Mouse (Mus musculus) layer of hippocampus, adult 11-12 months (tissue): ENCODE measurements around the gene Nemp1.

ENCODE experiments used
- DNase-seq: peaks from one replicate; pipeline ENCODE4 v3.0.0; 2022; ENCODE audit warnings: low spot score

The Nemp1 gene

DNA sequence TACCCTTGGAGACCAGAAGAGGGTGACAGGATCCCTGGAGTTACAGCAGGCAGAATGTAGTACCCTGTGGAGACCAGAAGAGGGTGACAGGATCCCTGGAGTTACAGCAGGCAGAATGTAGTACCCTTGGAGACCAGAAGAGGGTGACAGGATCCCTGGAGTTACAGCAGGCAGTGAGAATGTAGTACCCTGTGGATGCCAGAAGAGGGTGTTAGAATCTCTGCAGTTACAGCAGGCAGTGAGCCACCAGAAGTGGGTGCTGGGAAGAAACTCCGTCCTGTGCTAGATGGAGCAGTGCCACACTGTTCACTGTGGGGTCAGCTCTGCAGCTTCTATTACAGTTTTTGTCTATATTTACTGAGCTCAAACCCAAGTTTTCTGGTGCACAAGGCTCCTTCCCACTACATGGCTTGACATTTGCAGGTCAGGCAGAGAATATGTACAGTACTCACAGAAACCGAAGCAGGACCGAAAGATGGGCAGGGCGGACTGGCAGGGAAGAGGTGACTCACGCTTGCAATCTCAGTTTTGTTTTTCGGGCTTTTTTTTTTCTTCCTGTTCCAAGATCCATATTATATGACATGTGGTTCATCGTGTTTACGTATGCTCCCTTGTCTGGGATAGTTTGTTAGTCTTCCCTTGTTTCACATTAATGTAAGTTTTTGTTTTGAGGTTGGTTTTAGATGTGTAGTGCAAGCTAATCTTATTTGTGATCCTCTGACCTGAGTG, 8.3 kb downstream of the Nemp1 start:
- DNase-seq, result peak; percentile 97

- DNase-seq, result no peak
These were observed 9.2 kb downstream of the Nemp1 start for GRCm38 (mm10) chr10:127675859-127676398.

- peak; percentile 92 for DNase-seq
These were observed 10.2 kb downstream of the Nemp1 start for GRCm38 (mm10) chr10:127676691-127677548.

GRCm38 (mm10) chr10:127677591-127678336, 11.1 kb downstream of the Nemp1 start:
- DNase-seq, result peak; percentile 67

DNA sequence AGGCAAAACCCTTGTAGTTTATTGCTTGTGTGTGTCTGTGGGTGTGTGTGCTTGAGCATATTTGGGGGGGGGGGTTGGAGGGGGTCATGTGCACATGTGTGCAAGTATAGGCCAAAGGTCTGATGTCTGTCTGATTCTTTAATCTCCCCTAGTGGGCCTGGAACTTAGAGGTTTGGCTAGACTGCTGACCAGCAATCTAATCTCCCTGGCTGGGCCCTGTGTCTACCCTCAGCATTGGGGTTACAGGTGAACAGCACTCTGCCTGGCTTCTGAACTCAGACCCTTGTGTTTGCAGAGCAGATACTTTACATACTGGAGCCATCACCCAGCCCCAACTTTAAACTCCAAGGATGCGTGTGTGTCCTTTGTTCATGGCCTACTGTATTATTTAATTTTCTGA, 12.5 kb downstream of the Nemp1 start:
- no peak for DNase-seq

- DNase-seq, result no peak
These were observed 13.2 kb downstream of the Nemp1 start for GRCm38 (mm10) chr10:127679881-127680280.

GRCm38 (mm10) chr10:127682886-127683285, 16.2 kb downstream of the Nemp1 start:
- no peak for DNase-seq

DNA sequence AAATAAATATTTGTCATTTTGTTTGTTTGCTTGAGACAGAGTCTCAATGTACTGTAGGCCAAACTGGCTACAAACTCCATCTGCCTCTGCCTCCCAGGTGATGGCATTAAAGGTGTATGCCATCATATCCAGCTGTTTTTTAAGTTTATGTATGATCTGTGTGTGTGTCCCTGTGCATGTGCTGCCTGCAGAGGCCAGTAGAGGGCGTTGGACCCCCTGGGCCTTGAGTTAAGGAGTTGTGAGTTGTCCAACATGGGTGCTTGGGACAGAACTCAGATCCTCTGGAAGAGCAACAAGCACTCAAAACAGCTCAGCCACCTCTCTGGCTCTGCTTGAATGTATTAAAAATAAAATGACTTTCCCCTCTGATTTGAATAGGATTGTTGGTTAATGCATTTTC, 24.4 kb downstream of the Nemp1 start:
- DNase-seq, result no peak

DNA sequence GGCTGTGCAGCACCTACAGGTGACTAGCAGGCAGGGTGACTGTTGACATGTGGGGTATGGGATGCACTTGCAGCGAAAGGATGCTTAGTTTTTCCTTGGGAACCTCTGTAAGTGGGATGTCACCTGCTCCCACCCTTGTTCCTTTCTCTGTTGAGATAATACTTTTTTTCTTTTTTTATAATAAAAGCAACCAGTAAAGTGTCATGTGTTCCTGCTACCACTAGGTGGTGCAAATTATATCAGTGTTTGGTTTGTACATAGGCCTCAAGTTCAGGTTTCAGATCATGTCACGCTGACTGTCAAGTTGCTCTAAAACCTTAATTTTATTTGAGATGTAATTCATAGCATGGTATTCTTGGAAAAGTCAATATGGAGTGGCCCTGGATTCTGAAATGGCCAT, 27.9 kb downstream of the Nemp1 start:
- DNase-seq, result no peak

DNA sequence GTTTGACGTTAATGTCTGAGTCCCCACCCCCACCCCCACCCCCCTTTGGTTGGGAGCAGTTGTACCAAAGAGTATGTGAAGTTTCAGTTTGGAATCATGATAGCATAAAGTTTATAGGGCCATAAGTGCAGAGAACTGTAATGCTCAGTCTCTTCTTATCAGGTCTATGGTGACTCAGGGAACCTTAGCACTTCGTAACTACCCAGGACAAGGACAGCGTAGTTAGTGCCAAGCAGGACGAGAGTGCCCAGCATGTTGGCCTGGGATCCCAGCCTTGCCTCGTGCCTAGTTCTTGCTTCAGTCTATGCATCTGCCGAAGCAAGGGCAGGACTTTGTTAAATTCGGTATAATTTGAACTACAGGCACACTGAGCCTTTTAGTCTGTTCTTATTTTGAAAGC, 29.1 kb downstream of the Nemp1 start:
- DNase-seq, result no peak

DNA sequence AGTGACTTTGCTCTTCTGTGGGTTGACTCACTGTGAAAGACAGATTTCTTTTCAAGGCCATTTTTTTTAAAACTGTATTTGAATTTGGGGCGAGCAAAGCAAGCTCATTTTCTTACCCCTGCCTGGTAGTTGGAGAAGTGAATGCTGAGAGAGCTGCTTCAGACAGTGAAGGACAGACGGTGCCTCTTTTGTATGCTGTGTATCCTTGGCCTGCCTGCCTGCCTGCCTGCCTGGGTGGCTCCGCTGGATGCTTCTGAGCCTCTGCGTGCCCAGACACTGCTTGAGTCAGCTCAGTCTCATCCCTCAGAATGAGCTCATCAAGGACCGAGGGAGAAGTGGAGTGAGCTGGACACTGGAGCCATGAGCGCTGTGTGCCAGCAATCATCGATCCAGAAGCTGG, 32.3 kb downstream of the Nemp1 start:
- DNase-seq, result no peak

- DNase-seq, result no peak
These were observed 36.6 kb downstream of the Nemp1 start for GRCm38 (mm10) chr10:127703299-127703698.

GRCm38 (mm10) chr10:127704293-127704692, 37.6 kb downstream of the Nemp1 start:
- DNase-seq, result no peak

DNA sequence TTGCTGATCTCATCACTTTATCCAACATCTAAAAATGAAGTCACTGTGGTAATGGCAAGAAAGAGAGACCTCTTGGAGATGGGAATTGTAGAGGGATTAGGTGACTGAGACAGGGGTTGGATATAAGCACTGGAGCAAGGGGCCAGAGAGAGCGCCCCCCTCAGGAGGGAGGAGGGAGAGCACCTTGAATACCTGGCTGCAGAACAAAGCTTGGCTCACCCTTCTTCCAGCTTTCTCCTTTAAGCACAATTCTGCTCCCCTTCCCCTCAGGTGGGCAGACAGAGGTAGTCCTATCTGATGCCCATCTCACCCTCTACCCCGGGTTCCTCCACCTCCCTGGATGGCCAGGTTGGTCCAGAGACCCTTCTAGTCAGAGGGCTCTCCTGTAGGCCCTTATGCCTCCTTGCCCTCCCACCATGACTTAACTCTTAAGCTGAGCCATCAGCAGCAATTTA, 38.1 kb downstream of the Nemp1 start, which contains the start of gene Myo1a:
TSS of gene Myo1a (plus strand) at position 405 of the 455 bp plus-strand sequence.
- DNase-seq, result no peak

DNA sequence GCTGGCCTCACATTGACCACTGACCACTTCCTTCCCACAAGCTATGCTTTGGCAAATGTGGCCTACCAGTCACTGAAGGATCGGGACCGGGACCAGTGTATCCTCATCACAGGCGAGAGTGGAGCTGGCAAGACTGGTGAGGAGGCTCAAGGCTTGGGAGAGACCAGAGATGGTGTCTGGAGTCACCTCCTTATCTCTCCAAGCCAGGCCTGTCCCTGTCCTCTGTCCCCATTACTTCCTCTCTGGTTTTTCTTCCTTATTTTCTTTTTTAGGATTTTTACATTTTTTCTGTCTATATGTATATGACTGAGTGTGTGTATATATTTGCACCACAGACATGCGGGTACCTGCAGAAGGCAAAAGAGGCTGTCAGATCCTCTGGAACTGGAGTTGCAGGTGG, 39.1 kb downstream of the Nemp1 start:
- no peak for DNase-seq

DNA sequence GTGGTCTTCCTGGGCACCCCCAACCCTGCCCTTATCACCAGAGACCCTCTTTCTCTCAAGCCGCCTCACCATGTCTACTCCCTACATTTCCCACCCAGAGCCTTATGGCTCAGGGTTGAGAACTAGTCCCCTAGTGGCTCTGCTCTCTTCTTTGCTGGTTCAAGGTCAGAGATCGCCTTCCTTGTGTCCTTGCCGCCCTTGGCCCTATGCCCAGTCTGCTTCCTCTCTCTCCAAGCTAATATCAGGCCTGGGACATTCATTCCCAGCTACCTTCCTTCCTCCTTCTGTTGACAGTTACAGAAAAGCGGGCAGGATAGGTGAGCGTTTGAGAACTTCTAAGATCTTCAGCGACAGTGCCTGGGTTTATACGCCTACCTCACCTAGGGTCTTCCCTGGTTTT, 41.0 kb downstream of the Nemp1 start:
- no peak for DNase-seq

DNA sequence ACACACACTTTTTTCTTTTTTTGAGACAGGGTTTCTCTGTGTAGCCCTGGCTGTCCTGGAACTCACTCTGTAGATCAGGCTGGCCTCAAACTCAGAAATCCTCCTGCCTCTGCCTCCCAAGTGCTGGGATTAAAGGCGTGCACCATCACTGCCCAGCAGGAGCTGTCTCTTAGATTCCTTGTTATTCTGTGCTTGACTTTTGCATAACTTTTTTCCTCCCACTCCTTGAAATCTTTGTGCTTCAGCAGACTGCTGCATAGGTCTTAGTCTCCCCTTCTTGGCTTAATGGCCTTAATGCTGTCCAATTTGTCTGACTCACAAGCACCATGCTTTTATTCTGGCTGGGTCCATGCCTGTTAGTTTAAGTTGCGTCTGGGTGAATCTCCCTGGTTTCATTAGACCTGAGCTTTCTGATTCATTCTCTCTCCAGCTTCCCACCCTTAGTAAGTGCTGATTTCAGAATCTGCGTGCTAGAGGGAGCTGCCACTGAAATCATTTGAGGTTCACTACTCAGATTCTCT, 42.2 kb downstream of the Nemp1 start:
- no peak for DNase-seq

GRCm38 (mm10) chr10:127710331-127710730, 43.6 kb downstream of the Nemp1 start:
- DNase-seq, result no peak

- DNase-seq, result no peak
These were observed 46.0 kb downstream of the Nemp1 start for GRCm38 (mm10) chr10:127712736-127713135.

DNA sequence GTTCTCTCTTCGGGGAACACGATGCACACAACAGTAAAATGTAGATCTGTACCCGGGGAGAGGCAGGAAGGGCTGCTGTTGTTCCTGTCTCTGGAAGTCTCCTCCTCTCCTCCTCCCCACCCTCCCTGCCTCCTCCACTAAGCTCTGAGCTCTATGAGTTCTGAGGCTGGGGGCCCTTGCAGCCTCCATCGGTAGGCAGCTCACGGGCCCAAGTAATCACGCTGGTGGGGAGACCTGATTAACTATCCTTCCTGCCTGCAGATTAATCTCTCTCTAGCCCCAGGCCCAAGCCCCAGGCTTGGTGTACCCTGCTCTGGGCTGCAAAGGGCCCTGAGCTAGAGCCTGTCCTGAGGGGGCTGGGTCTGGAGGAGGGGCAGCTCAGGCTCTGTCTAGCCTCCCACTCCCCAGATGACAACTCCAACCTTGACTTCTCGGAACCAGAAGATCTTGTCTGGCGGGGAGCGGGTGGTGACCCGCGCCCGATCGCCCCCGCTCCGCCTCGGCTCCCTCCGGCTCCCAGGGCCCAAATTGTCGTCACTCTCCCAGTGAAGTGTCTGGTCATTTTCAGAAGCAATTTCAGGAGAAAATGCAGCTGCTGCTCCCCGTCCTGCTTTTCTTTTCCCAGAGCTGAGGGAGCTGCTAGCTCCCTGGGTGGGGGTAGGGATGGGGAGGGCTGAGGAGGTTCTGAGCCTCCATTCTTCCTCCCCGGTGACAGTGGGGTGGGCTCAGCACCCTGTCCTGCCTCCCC, 55.1 kb downstream of the Nemp1 start:
- no peak for DNase-seq

GRCm38 (mm10) chr10:127724178-127724577, 57.5 kb downstream of the Nemp1 start, which contains the start of gene Tac2:
Tac2 (plus strand) TSS chr10:127724478.
- no peak for DNase-seq
